Mouse (Mus musculus): ENCODE measurements around the gene Tnfaip2.

DNA sequence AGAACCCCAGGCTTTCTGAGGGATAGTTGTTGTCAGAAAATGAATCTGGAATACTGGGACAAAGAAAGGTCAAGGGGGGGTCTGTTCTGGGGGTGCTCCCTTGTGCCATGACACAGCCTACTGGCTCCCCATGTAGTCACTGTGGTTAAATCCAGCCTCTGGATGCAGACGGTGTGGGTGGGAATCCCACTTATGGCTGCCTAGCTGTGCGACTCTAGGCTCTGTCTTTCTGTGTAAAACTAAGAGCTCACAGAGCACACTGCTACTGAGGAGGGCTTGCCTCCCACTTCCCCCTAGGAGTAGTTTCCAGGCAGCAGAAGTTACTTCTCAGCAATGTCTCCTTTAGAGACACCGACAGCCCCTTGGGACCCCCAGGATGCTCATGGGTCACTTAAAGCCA, 6.1 kb upstream of the Tnfaip2 start:
- TF ChIP-seq HCFC1 (IDR thresholded peaks at IDR 0.05; ENCODE audit: borderline replicate concordance, insufficient read depth, low read length) (no peak), ZC3H11A (IDR thresholded peaks at IDR 0.05; ENCODE audit: borderline replicate concordance, low read depth, low read length) (no peak), MAFK (IDR thresholded peaks at IDR 0.05; ENCODE audit: insufficient read depth, low read depth, low read length) (no peak), CHD2 (IDR thresholded peaks at IDR 0.05; ENCODE audit: low read depth, low read length) (no peak), ZNF384 (IDR thresholded peaks at IDR 0.05; ENCODE audit: low read depth, low read length) (no peak)

All from ES-E14 (cell line).